Mouse (Mus musculus) embryonic facial prominence, embryonic 13.5 days (tissue): Measurements from ENCODE around the gene Stk24. TPM values are rescaled to one million over a fixed set of nuclear protein-coding genes. Genes with fewer than 3 reads are reported as not detected.

Experiments
- ATAC-seq: fragments of 200-750 bp; cut with Nextera tagmentation; 2 replicates; pipeline ENCODE4 v1.8.0; 2017; ENCODE audit warnings: low read depth; ENCODE audit not compliant: insufficient number of reproducible peaks, insufficient read depth, low FRiP score, low TSS enrichment
- H3K27ac ChIP-seq: fragments of 300-500 bp; sonication (generic); 2 replicates; pipeline ENCODE4 v1.5.1; 2015; ENCODE audit warnings: moderate library complexity, mild to moderate bottlenecking, inconsistent platforms
- H3K27me3 ChIP-seq: fragments of 300-500 bp; sonication (generic); 2 replicates; pipeline ENCODE4 v1.6.1; 2015; ENCODE audit warnings: mild to moderate bottlenecking, inconsistent platforms
- H3K36me3 ChIP-seq: fragments of 300-500 bp; sonication (generic); 2 replicates; pipeline ENCODE4 v1.6.1; 2015; ENCODE audit warnings: mild to moderate bottlenecking, inconsistent platforms
- H3K4me1 ChIP-seq: fragments of 300-500 bp; sonication (generic); 2 replicates; pipeline ENCODE4 v1.6.1; 2015; ENCODE audit warnings: inconsistent platforms
- H3K4me2 ChIP-seq: fragments of 300-500 bp; sonication (generic); 2 replicates; pipeline ENCODE4 v1.6.1; 2015; ENCODE audit warnings: moderate library complexity, mild to moderate bottlenecking, inconsistent platforms
- H3K4me3 ChIP-seq: fragments of 300-500 bp; sonication (generic); 2 replicates; pipeline ENCODE4 v1.5.1; 2015; ENCODE audit warnings: mild to moderate bottlenecking, inconsistent platforms
- H3K9ac ChIP-seq: fragments of 300-500 bp; sonication (generic); 2 replicates; pipeline ENCODE4 v1.6.1; 2015; ENCODE audit warnings: mild to moderate bottlenecking, inconsistent platforms
- H3K9me3 ChIP-seq: fragments of 300-500 bp; sonication (generic); 2 replicates; pipeline ENCODE4 v1.6.1; 2016; ENCODE audit warnings: inconsistent platforms
- WGBS: fragments of 180-500 bp; shearing (Covaris S2); methylation state at CpG from one replicate; pipeline ENCODE4 v1.1.7; 2015; ENCODE audit warnings: mixed read lengths; 5-methylcytosine and 5-hydroxymethylcytosine counted together
- polyA plus RNA-seq: library from polyadenylated mRNA; unstranded; fragments of >200 nt; fragmentation: Nextera tagmentation; extraction: Ambion mirVana; gene quantifications from 2 replicates; pipeline ENCODE4 v1.2.1, GENCODE M21; 2015

The Stk24 gene
- polyA plus RNA-seq, 1 experiment from 2014 or later = 41.2 TPM

- H3K4me2 ChIP-seq = no peak overlapping the region
- WGBS = 87% methylated on average over 16 of the region's 16 CpGs
- H3K27ac ChIP-seq = no peak overlapping the region
- H3K9ac ChIP-seq = no peak overlapping the region
- H3K9me3 ChIP-seq = no peaks in the 10 kb centered on the region
- no peak for ATAC-seq
- peaks cover 95% of the 10 kb centered on the region for H3K36me3 ChIP-seq
- no peaks in the 10 kb centered on the region for H3K4me1 ChIP-seq
- H3K27me3 ChIP-seq = no peaks in the 10 kb centered on the region
- H3K4me3 ChIP-seq = no peak overlapping the region
Observed at GRCm38 (mm10) chr14:121280601-121281335, 99.0 kb downstream of the Stk24 start.

- Histone ChIP-seq H3K27ac (no peak overlapping the region), H3K4me1 (no peaks in the 10 kb centered on the region), H3K27me3 (no peaks in the 10 kb centered on the region), H3K36me3 (peaks cover 93% of the 10 kb centered on the region), H3K4me2 (no peak overlapping the region), H3K4me3 (no peak overlapping the region), H3K9ac (no peak overlapping the region), H3K9me3 (no peaks in the 10 kb centered on the region)
- peak; percentile 33; the same call in 1 of the 2 replicates for ATAC-seq
- 31% methylated on average over 6 of the region's 6 CpGs for WGBS
Observed at GRCm38 (mm10) chr14:121279106-121279505, 100.7 kb downstream of the Stk24 start.

- Histone ChIP-seq H3K27ac (no peak overlapping the region), H3K27me3 (no peaks in the 10 kb centered on the region), H3K4me2 (no peak overlapping the region), H3K4me3 (no peak overlapping the region), H3K36me3 (peaks cover 91% of the 10 kb centered on the region), H3K9me3 (no peaks in the 10 kb centered on the region), H3K4me1 (no peaks in the 10 kb centered on the region), H3K9ac (no peak overlapping the region)
- ATAC-seq = no peak
- 88% methylated on average over 10 of the region's 10 CpGs for WGBS
Observed at GRCm38 (mm10) chr14:121276016-121276415, 103.8 kb downstream of the Stk24 start.

GRCm38 (mm10) chr14:121274985-121275384 is 104.8 kb downstream of the Stk24 start:
- no peaks in the 10 kb centered on the region for H3K9me3 ChIP-seq
- no peak for ATAC-seq
- H3K4me2 ChIP-seq = no peak overlapping the region
- no peak overlapping the region for H3K4me3 ChIP-seq
- peaks cover 90% of the 10 kb centered on the region for H3K36me3 ChIP-seq
- H3K4me1 ChIP-seq = no peaks in the 10 kb centered on the region
- H3K27me3 ChIP-seq = no peaks in the 10 kb centered on the region
- H3K27ac ChIP-seq = no peak overlapping the region
- no peak overlapping the region for H3K9ac ChIP-seq
- 85% methylated on average over 12 of the region's 12 CpGs for WGBS

GRCm38 (mm10) chr14:121270490-121270889 is 109.3 kb downstream of the Stk24 start:
- no peak overlapping the region for H3K4me3 ChIP-seq
- H3K27me3 ChIP-seq = no peaks in the 10 kb centered on the region
- 0 out of 2 replicates have a peak overlapping the region, but pooled peaks have one; percentile 8 for H3K27ac ChIP-seq
- 77% methylated on average over 6 of the region's 6 CpGs for WGBS
- H3K4me1 ChIP-seq = peaks cover 3% of the 10 kb centered on the region; the same call in 1 of the 2 replicates
- H3K36me3 ChIP-seq = peaks cover 90% of the 10 kb centered on the region
- H3K4me2 ChIP-seq = no peak overlapping the region
- H3K9ac ChIP-seq = no peak overlapping the region
- H3K9me3 ChIP-seq = no peaks in the 10 kb centered on the region
- ATAC-seq = no peak

- Histone ChIP-seq H3K9ac (no peak overlapping the region), H3K4me1 (peaks cover 3% of the 10 kb centered on the region; the same call in 1 of the 2 replicates), H3K27me3 (no peaks in the 10 kb centered on the region), H3K4me3 (no peak overlapping the region), H3K4me2 (no peak overlapping the region), H3K36me3 (peaks cover 90% of the 10 kb centered on the region), H3K27ac (no peak overlapping the region), H3K9me3 (no peaks in the 10 kb centered on the region)
- no peak for ATAC-seq
- 87% methylated on average over 8 of the region's 8 CpGs for WGBS
Observed at GRCm38 (mm10) chr14:121267801-121268200, 112.0 kb downstream of the Stk24 start.

- H3K27ac ChIP-seq = no peak overlapping the region
- H3K27me3 ChIP-seq = no peaks in the 10 kb centered on the region
- WGBS = 88% methylated on average over 6 of the region's 6 CpGs
- H3K4me1 ChIP-seq = peaks cover 18% of the 10 kb centered on the region; the same call in 1 of the 2 replicates
- peaks cover 86% of the 10 kb centered on the region for H3K36me3 ChIP-seq
- H3K9me3 ChIP-seq = no peaks in the 10 kb centered on the region
- ATAC-seq = no peak
- H3K4me2 ChIP-seq = no peak overlapping the region
- no peak overlapping the region for H3K9ac ChIP-seq
- H3K4me3 ChIP-seq = no peak overlapping the region
Observed at GRCm38 (mm10) chr14:121264453-121264852, 115.4 kb downstream of the Stk24 start.

GRCm38 (mm10) chr14:121263912-121264311 is 115.9 kb downstream of the Stk24 start:
- Histone ChIP-seq H3K4me3 (no peak overlapping the region), H3K4me2 (no peak overlapping the region), H3K4me1 (peaks cover 18% of the 10 kb centered on the region; the same call in 1 of the 2 replicates), H3K36me3 (peaks cover 85% of the 10 kb centered on the region), H3K9ac (no peak overlapping the region), H3K9me3 (no peaks in the 10 kb centered on the region), H3K27ac (no peak overlapping the region), H3K27me3 (no peaks in the 10 kb centered on the region)
- no peak for ATAC-seq
- 73% methylated on average over 2 of the region's 2 CpGs for WGBS

GRCm38 (mm10) chr14:121262606-121263005 is 117.2 kb downstream of the Stk24 start:
- ATAC-seq = no peak
- no peak overlapping the region for H3K9ac ChIP-seq
- H3K9me3 ChIP-seq = no peaks in the 10 kb centered on the region
- H3K4me1 ChIP-seq = peaks cover 18% of the 10 kb centered on the region; the same call in 1 of the 2 replicates
- H3K4me2 ChIP-seq = no peak overlapping the region
- H3K4me3 ChIP-seq = no peak overlapping the region
- H3K27ac ChIP-seq = no peak overlapping the region
- H3K27me3 ChIP-seq = no peaks in the 10 kb centered on the region
- H3K36me3 ChIP-seq = peaks cover 87% of the 10 kb centered on the region
- 69% methylated on average over 4 of the region's 4 CpGs for WGBS

GRCm38 (mm10) chr14:121261229-121261879 is 118.5 kb downstream of the Stk24 start:
- no peak overlapping the region for H3K4me2 ChIP-seq
- 57% methylated on average over 5 of the region's 5 CpGs for WGBS
- no peaks in the 10 kb centered on the region for H3K9me3 ChIP-seq
- H3K9ac ChIP-seq = no peak overlapping the region
- peak overlapping the region; percentile 60; the same call in 1 of the 2 replicates for H3K27ac ChIP-seq
- H3K4me3 ChIP-seq = no peak overlapping the region
- H3K4me1 ChIP-seq = peaks cover 18% of the 10 kb centered on the region; the same call in 1 of the 2 replicates
- no peak for ATAC-seq
- no peaks in the 10 kb centered on the region for H3K27me3 ChIP-seq
- H3K36me3 ChIP-seq = peaks cover 86% of the 10 kb centered on the region

- H3K27me3 ChIP-seq = no peaks in the 10 kb centered on the region
- peaks cover 83% of the 10 kb centered on the region for H3K36me3 ChIP-seq
- 57% methylated on average over 7 of the region's 7 CpGs for WGBS
- H3K27ac ChIP-seq = peak overlapping the region; percentile 60; the same call in 1 of the 2 replicates
- H3K4me2 ChIP-seq = no peak overlapping the region
- no peak for ATAC-seq
- H3K4me1 ChIP-seq = peaks cover 16% of the 10 kb centered on the region; the same call in 1 of the 2 replicates
- no peak overlapping the region for H3K9ac ChIP-seq
- no peak overlapping the region for H3K4me3 ChIP-seq
- no peaks in the 10 kb centered on the region for H3K9me3 ChIP-seq
Observed at GRCm38 (mm10) chr14:121259789-121260188, 120.0 kb downstream of the Stk24 start.

- ATAC-seq = no peak
- no peak overlapping the region for H3K4me2 ChIP-seq
- H3K4me1 ChIP-seq = peaks cover 16% of the 10 kb centered on the region; the same call in 1 of the 2 replicates
- no peaks in the 10 kb centered on the region for H3K9me3 ChIP-seq
- 84% methylated on average over 11 of the region's 11 CpGs for WGBS
- peak overlapping the region; percentile 16; the same call in 1 of the 2 replicates for H3K27ac ChIP-seq
- no peak overlapping the region for H3K4me3 ChIP-seq
- no peaks in the 10 kb centered on the region for H3K27me3 ChIP-seq
- no peak overlapping the region for H3K9ac ChIP-seq
- peaks cover 86% of the 10 kb centered on the region for H3K36me3 ChIP-seq
Observed at GRCm38 (mm10) chr14:121259332-121259731, 120.5 kb downstream of the Stk24 start.
